Mouse (Mus musculus) kidney, postnatal 0 days (tissue): ENCODE results near the gene Prrt2. TPM values are rescaled to one million over a fixed set of nuclear protein-coding genes. Genes with fewer than 3 reads are reported as not detected.

Experiments
- ATAC-seq: fragments of 200-750 bp; cut with Nextera tagmentation; replicated peaks from 2 replicates; pipeline ENCODE4 v1.8.0; 2017; ENCODE audit warnings: low read depth, moderate number of reproducible peaks, moderate TSS enrichment, moderate library complexity; ENCODE audit not compliant: low FRiP score
- DNase-seq: peaks from one replicate; pipeline ENCODE4 v3.0.0-alpha.2; 2016; ENCODE audit warnings: low spot score
- H3K27ac ChIP-seq: fragments of 300-500 bp; sonication (generic); 2 replicates; pipeline ENCODE4 v1.5.1; 2014; ENCODE audit warnings: mild to moderate bottlenecking
- H3K27me3 ChIP-seq: fragments of 300-500 bp; sonication (generic); 2 replicates; pipeline ENCODE4 v1.6.1; 2014; ENCODE audit warnings: low read length, mixed read lengths; ENCODE audit not compliant: insufficient read depth
- H3K36me3 ChIP-seq: fragments of 300-500 bp; sonication (generic); 2 replicates; pipeline ENCODE4 v1.6.1; 2014; ENCODE audit warnings: low read length, mixed read lengths; ENCODE audit not compliant: insufficient read depth
- H3K4me1 ChIP-seq: fragments of 300-500 bp; sonication (generic); replicated peaks from 2 replicates; pipeline ENCODE4 v1.6.1; 2014; ENCODE audit warnings: antibody characterized with exemption, low read length, mixed read lengths; ENCODE audit not compliant: insufficient read depth
- H3K4me2 ChIP-seq: fragments of 300-500 bp; sonication (generic); 2 replicates; pipeline ENCODE4 v1.6.1; 2014; ENCODE audit warnings: mild to moderate bottlenecking, low read length, moderate library complexity, mixed read lengths
- H3K4me3 ChIP-seq: fragments of 300-500 bp; sonication (generic); replicated peaks from 2 replicates; pipeline ENCODE4 v1.5.1; 2014; ENCODE audit warnings: low read depth, low read length
- H3K9ac ChIP-seq: fragments of 300-500 bp; sonication (generic); 2 replicates; pipeline ENCODE4 v1.6.1; 2014; ENCODE audit warnings: low read depth, low read length
- H3K9me3 ChIP-seq: fragments of 300-500 bp; sonication (generic); replicated peaks from 2 replicates; pipeline ENCODE4 v1.6.1; 2016; ENCODE audit warnings: low read length, inconsistent platforms, mixed read lengths
- CTCF ChIP-seq: IDR thresholded peaks from 2 replicates; pipeline ENCODE4 v1.5.1; 2016; ENCODE audit warnings: antibody characterized with exemption, low read depth, mild to moderate bottlenecking, moderate library complexity
- WGBS: fragments of 180-500 bp; shearing (Covaris S2); extraction: QIAGEN DNeasy Blood & Tissue Kit; methylation state at CpG from one replicate; pipeline ENCODE4 v1.1.7; 2014; 5-methylcytosine and 5-hydroxymethylcytosine counted together
- polyA plus RNA-seq: library from polyadenylated mRNA; unstranded; fragments of >200 nt; fragmentation: Nextera tagmentation; extraction: Ambion mirVana; gene quantifications from 2 replicates; pipeline ENCODE4 v1.2.1, GENCODE M21; 2015

Prrt2 gene
- polyA plus RNA-seq, 1 experiment from 2014 or later: 2.7 TPM

DNA sequence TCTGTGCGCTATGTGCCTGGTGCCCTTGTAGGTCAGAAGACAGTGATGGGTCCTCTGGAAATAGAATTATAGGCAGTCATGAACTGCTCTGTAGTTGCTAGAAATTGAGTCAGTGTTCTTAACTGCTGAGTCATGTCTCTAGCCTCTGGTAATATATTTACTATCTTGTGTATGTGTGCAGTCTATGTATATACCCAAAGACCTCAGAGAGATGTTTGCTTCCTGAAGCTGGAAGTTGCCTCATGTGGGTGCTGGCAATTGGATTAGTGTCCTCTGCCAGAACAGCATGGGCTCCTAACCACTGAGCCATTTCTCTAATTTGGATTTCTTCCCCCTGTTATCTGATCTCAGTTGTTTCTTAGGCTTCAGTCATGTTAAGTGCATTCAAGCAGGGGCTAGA is 9.2 kb upstream of the Prrt2 start:
- no peak overlapping the region for H3K9ac ChIP-seq
- H3K4me1 ChIP-seq: no peaks in the 10 kb centered on the region; the same call in 1 of the 2 replicates
- no peak overlapping the region for H3K4me2 ChIP-seq
- 97% methylated on average over 1 of the region's 1 CpGs for WGBS
- no peak overlapping the region for H3K4me3 ChIP-seq
- no peaks in the 10 kb centered on the region for H3K9me3 ChIP-seq
- H3K27ac ChIP-seq: no peak overlapping the region
- no peak for ATAC-seq
- TF ChIP-seq CTCF: no peak
- DNase-seq: no peak
- no peaks in the 10 kb centered on the region for H3K27me3 ChIP-seq
- peaks cover 34% of the 10 kb centered on the region for H3K36me3 ChIP-seq

DNA sequence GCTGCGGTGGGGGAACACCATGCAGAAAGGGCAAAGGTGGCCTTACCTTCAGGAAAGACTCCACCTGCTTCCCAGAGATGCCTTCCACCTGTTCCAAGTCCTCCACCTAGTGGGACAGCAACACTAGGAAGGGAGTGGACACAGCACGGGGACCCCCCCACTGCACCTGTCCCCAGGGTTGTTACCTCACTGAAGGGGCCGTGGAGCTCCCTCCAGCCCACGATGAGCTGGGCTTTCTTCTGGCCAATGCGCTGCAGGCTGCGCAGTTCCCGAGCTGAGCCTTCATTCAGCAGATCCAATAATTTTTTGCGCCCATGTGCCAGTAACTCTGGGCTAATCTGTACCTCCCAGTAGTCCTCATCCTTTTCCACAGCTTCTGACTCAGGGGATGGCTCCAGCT is 6.9 kb upstream of the Prrt2 start:
- ATAC-seq (0 out of 2 replicates have a peak, but pooled peaks have one; percentile 0), DNase-seq (no peak)
- H3K27ac ChIP-seq: peak overlapping the region; percentile 99
- H3K4me3 ChIP-seq: peak overlapping the region; percentile 78
- H3K9ac ChIP-seq: peak overlapping the region; percentile 94
- H3K9me3 ChIP-seq: no peaks in the 10 kb centered on the region
- no peaks in the 10 kb centered on the region for H3K27me3 ChIP-seq
- H3K4me2 ChIP-seq: peak overlapping the region; percentile 95
- H3K36me3 ChIP-seq: peaks cover 23% of the 10 kb centered on the region
- peaks cover 15% of the 10 kb centered on the region for H3K4me1 ChIP-seq
- TF ChIP-seq CTCF: no peak
- 58% methylated on average over 8 of the region's 8 CpGs for WGBS

DNA sequence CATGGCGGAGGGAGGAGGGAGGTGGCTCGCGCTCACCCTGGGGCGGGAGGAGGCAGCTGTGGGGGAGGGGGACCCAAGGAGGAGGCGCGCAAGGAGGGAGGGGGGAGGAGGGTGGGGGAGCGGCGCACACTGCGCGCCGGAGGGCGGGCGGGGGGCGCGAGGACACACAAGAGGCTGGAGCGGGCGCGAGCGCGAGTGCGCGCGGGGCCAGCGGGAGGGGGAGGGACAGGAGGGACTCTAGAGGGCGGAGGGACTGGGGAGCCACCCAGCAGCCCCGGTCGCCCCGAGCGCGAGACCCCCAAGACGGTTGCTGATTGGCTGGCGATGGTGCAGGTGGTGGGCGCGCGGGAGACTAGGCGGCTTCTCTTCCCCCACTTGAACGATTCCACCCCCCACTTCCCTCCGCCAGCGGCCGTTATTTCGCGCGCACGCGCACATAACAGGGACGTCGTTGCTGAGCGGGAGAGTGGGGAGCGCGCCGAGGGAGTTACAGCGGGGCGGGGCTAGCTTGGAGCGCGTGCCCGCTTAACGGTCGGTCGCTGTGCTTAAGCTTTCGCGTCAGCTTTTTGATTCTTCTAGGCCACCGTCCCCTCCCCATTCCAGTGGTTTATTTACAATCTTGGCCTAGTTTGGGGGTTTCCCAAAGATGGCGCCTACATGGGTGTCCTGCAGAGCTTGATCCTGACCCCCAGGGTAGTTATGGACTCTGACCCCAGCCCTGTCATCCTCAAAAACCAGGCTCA is 6.1 kb upstream of the Prrt2 start, which contains the start of gene Maz:
Maz (minus strand) TSS at position 54 of the 743 bp plus-strand sequence.
- Histone ChIP-seq H3K27me3 (no peaks in the 10 kb centered on the region), H3K4me2 (peak within 1 kb of the TSS; percentile 95), H3K36me3 (0 out of 2 replicates have a peak, but pooled peaks cover 22% of the 10 kb centered on the region), H3K4me1 (peaks cover 16% of the 10 kb centered on the region), H3K9ac (peak within 1 kb of the TSS; percentile 94), H3K4me3 (peak within 1 kb of the TSS; percentile 78), H3K27ac (peak within 1 kb of the TSS; percentile 99), H3K9me3 (no peaks in the 10 kb centered on the region)
- under 1% methylated on average over 53 of the region's 63 CpGs for WGBS
- DNase-seq: peak; percentile 99
- ATAC-seq: peak; percentile 85
- no peak for TF ChIP-seq CTCF

DNA sequence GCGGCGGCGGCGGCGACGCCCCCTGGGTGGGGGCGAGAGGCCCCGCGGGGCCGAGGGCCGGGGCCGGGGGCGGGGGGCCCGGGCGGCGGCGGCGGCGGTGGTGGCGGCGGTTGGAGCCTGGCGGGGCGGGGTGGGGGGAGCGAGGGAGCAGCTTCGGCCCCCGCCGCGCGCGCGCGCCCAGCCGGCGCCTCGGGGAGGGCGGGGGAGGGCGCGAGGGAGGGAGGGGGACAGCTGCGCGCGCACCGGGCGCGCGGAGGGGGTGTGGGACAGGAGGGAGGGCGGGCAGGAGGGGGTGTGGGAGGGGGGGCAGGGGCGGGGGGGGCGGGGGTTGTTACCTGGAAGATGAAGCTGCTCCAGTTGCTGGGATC is 5.6 kb upstream of the Prrt2 start:
- H3K4me1 ChIP-seq: peaks cover 20% of the 10 kb centered on the region
- H3K9me3 ChIP-seq: no peaks in the 10 kb centered on the region
- 1% methylated on average over 17 of the region's 48 CpGs for WGBS
- H3K27ac ChIP-seq: peak overlapping the region; percentile 99
- H3K36me3 ChIP-seq: 0 out of 2 replicates have a peak, but pooled peaks cover 20% of the 10 kb centered on the region
- H3K9ac ChIP-seq: peak overlapping the region; percentile 94
- ATAC-seq (no peak; the same call in none of the 2 replicates), DNase-seq (no peak)
- H3K27me3 ChIP-seq: no peaks in the 10 kb centered on the region
- H3K4me3 ChIP-seq: peak overlapping the region; percentile 78
- peak overlapping the region; percentile 95 for H3K4me2 ChIP-seq
- no peak for TF ChIP-seq CTCF

DNA sequence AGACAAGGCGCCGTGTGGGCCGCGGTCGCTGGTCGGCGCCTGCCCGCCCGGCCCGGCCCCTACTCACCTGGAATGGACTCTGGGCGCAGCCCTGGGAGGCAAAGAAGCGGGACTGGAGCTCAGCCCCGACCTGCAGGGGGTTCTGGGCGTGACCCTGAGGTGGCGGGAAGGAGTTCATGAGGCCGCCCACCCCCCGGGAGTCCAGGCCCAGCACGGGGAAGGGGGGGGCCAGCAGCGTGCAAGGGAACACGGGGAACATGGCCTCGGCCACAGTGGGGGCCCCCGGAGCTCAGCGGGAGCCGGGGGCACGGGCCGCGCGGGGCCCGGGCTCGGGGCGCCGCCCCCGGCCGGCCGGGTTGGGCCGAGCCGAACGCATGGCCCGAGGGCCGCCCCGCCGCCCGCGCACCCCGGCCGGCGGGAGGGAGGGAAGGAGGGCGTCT is 5.2 kb upstream of the Prrt2 start:
- Histone ChIP-seq H3K36me3 (0 out of 2 replicates have a peak, but pooled peaks cover 16% of the 10 kb centered on the region), H3K27me3 (no peaks in the 10 kb centered on the region), H3K4me2 (peak overlapping the region; percentile 95), H3K27ac (peak overlapping the region; percentile 99), H3K4me1 (peaks cover 24% of the 10 kb centered on the region), H3K4me3 (peak overlapping the region; percentile 78), H3K9ac (peak overlapping the region; percentile 94), H3K9me3 (no peaks in the 10 kb centered on the region)
- DNase-seq: peak; percentile 73
- peak; percentile 41 for ATAC-seq
- 0% methylated on average over 24 of the region's 48 CpGs for WGBS
- no peak for TF ChIP-seq CTCF

DNA sequence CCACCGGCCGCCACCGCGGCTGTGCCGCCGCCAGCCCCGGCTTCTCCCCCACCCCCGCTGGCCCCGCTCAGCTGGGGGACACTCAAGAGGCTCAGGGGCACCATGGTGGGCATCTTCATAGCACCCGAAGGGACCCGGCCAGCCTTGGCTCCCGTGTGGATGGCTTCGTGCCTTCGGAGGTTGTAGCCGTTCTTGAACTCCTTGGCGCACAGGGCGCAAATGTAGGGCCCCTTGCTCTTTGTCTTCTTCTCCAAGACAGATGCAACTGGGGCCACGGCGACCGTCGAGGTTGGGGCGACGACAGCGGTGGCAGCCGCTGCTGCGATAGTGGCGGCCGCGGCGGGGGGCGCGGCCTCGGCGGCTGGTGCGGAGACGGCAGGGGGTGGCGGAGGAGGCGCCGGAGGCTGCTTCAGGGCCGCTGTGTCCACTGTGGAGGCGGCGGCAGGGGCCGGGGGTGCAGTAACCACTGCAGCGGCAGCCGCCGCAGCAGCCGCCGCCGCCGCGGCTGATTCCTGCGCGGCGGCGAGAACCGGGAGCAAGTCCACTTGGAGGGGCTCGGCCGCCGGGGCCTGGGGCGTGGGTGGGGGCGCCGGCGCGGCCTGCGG is 4.6 kb upstream of the Prrt2 start:
- H3K9me3 ChIP-seq: no peaks in the 10 kb centered on the region
- no peak for TF ChIP-seq CTCF
- H3K36me3 ChIP-seq: 0 out of 2 replicates have a peak, but pooled peaks cover 15% of the 10 kb centered on the region
- H3K4me1 ChIP-seq: peaks cover 25% of the 10 kb centered on the region
- peak overlapping the region; percentile 99 for H3K27ac ChIP-seq
- no peak for ATAC-seq
- peak overlapping the region; percentile 78 for H3K4me3 ChIP-seq
- H3K4me2 ChIP-seq: peak overlapping the region; percentile 95
- H3K27me3 ChIP-seq: no peaks in the 10 kb centered on the region
- DNase-seq: peak; percentile 50
- under 1% methylated on average over 58 of the region's 65 CpGs for WGBS
- peak overlapping the region; percentile 94 for H3K9ac ChIP-seq
